Mouse (Mus musculus) large intestine, adult 2 months (tissue): ENCODE results near the gene Map2. TPM values are rescaled to one million over a fixed set of nuclear protein-coding genes. Genes with fewer than 3 reads are reported as not detected.

ENCODE experiments used
- DNase-seq: peaks from one replicate; pipeline ENCODE4 v3.0.0-alpha.2; 2012; ENCODE audit warnings: low read depth, low spot score
- WGBS: fragments of 180-500 bp; shearing (Covaris S2); methylation state at CpG from one replicate; pipeline ENCODE4 v1.1.7; 2018; 5-methylcytosine and 5-hydroxymethylcytosine counted together
- polyA plus RNA-seq: library from polyadenylated mRNA; depleted of rRNA; stranded (reverse); fragments of >200 nt; gene quantifications from 2 replicates; pipeline ENCODE4 v1.2.3, GENCODE M21; 2012; rRNA removed

Map2 gene
- polyA plus RNA-seq, 1 experiment: 0.32 TPM

DNA sequence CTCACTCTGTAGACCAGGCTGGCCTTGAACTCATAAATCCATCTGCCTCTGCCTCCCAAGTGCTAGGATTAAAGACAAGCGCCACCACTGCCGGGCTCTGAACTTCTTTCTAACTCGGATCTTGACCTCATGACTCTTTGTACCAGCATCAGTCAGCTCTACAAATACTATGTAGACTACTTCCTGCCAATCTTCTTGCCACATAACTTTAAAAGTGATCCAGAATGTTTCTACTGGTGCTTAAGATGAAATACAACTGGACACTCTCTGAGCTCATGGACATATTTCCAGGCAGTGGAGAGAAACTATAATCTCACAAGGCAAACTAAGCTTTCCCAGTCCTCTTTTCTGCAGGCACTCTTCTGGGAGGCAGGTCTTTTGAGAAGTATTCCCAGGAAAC, 284.3 kb downstream of the Map2 start:
- 50% methylated on average over 3 of the region's 3 CpGs for WGBS
- DNase-seq: no peak

DNA sequence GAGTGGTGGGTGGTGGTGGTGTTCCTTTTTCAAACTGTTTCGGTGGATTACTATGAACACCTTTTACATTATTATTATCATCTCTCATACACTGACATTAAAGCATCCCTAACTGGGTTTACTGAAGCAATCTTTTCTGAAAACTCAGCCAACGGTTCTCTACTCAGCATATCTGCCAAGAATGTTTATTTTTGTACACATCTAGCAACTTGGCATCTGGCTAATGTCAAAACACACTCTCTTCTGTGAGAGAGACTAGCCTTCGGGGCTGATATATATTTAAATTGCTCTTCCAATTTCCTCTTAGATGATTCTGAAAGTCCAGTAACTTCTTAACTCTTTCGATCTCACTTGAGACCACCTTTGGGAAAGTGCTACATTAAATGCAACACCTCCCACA, 285.8 kb downstream of the Map2 start:
- WGBS: 68% methylated on average over 4 of the region's 4 CpGs

DNA sequence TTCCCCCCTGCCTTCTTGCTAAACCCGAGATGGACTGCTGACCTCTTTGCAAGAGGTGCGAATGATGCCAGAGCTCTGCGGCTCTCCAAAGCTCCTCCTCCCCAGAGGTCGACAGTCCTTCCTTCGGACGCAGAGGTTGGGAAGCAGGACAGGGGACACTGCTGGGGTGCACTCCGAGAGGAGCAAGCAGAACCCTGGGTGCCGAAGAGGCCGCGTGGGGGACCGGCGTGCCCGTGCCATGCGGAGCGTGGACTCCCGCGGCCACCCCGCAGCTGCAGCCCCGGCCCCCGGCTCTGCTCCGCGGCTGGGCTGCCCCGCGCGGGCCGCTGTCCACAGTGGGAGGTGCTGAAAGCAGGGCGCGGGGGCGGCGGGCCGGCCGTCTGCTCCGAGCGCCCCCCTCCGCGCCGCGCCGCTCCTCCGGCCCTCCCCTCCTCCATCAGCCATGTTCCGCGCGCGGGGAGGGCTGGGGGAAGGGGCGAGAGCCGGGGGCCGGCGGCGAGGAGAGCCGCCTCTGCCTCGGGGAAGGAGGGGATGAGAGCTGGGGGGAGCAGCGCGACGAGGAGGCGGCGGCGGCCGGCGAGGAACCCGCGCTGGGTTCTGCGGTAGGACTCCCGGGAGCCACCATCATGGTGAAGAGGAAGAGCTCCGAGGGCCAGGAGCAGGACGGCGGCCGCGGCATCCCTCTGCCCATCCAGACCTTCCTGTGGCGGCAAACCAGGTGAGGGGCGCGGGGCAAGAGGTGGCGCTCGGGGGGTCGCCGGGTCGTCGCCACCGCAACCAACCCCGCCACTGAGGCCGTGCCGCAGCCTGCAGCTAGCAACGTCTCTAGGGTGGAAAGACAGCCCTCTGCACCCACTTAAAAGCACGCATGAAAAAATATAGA, 293.0 kb downstream of the Map2 start, which contains the start of gene Unc80:
Gene Unc80 (plus strand): TSS at position 547 of the 883 bp plus-strand sequence.
- DNase-seq: no peak
- WGBS: 3% methylated on average over 77 of the region's 83 CpGs

More for the DNA sequence above, 285.8 kb downstream of the Map2 start:
- no peak for DNase-seq

DNA sequence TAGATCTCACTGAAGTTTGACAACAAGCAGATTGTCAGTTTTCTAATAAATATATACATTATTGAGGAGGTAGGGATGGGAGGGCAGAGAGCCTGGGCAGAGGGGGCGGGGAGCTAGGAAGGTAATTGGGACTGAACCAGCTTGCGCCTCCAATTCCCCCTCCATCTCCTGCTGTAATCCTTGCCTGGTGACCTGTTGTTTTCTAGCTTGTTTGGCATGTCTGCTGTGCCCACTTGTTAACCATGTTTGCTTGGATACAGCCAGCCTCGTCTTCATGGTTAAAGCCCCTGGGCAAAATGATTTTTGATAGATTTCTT, 293.6 kb downstream of the Map2 start:
- no peak for DNase-seq
- WGBS: 15% methylated on average over 3 of the region's 3 CpGs

DNA sequence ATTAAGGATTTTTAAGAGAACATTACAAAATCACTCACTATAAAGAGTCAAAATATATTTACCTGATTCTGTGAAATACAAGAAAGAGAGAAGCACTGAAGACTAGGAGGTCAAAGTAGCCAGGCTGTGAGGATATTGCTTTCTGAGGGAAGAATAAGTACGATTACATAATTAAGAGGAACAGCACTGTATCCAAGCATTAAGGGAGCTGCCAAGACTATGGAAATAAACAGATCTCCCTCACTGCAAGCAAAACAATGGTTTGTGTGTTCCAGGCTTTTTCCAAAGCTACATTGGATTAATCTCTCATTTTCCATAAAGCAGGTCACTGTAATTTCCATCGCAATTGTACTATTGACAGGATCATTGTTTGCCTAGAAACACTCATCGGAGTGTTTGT, 307.7 kb downstream of the Map2 start:
- DNase-seq: no peak
- 81% methylated on average over 3 of the region's 3 CpGs for WGBS

Other genes starting within 250 kb of the Map2 start
- gene Crygf, start 248.8 kb upstream of the Map2 start, polyA plus RNA-seq: not detected in 2 replicates